Mouse (Mus musculus) ES-Bruce4 (cell line): ENCODE results near the gene Apof. TPM values are rescaled to one million over a fixed set of nuclear protein-coding genes. Genes with fewer than 3 reads are reported as not detected.
A peak's percentile ranks its signal among the peaks of the same experiment; 100 is the strongest.

Source experiments
- H3K27ac ChIP-seq: 2 replicates; pipeline ENCODE4 v1.5.1; 2012; ENCODE audit warnings: low read length, inconsistent platforms; ENCODE audit not compliant: insufficient read depth
- H3K27me3 ChIP-seq: 2 replicates; pipeline ENCODE4 v1.6.1; 2012; ENCODE audit warnings: mild to moderate bottlenecking, low read length, inconsistent platforms; ENCODE audit not compliant: control insufficient read depth, poor library complexity, insufficient read depth, severe bottlenecking
- H3K36me3 ChIP-seq: 2 replicates; pipeline ENCODE4 v1.6.1; 2012; ENCODE audit warnings: inconsistent platforms, mild to moderate bottlenecking, low read length, moderate library complexity; ENCODE audit not compliant: control insufficient read depth, poor library complexity, insufficient read depth, severe bottlenecking
- H3K4me1 ChIP-seq: one replicate; pipeline ENCODE4 v1.8.1; 2011; ENCODE audit warnings: low read length; ENCODE audit not compliant: control insufficient read depth, insufficient read depth
- H3K4me3 ChIP-seq: 2 replicates; pipeline ENCODE4 v1.5.1; 2011; ENCODE audit warnings: low read depth, mild to moderate bottlenecking, low read length
- H3K9ac ChIP-seq: 2 replicates; pipeline ENCODE4 v1.6.1; 2012; ENCODE audit warnings: low read depth, mild to moderate bottlenecking, inconsistent platforms; ENCODE audit not compliant: poor library complexity, severe bottlenecking
- H3K9me3 ChIP-seq: replicated peaks from 2 replicates; pipeline ENCODE4 v1.6.1; 2012; ENCODE audit warnings: mild to moderate bottlenecking, low read length, inconsistent platforms; ENCODE audit not compliant: control insufficient read depth, poor library complexity, insufficient read depth, severe bottlenecking
- CTCF ChIP-seq: IDR thresholded peaks from one replicate; pipeline ENCODE4 v1.8.1; 2011; ENCODE audit warnings: low read depth, low read length
- EP300 ChIP-seq: IDR thresholded peaks from 2 replicates; pipeline ENCODE4 v1.6.1; 2011; ENCODE audit warnings: low read depth, low read length; ENCODE audit not compliant: insufficient read depth
- POLR2A ChIP-seq: IDR thresholded peaks from one replicate; pipeline ENCODE4 v1.8.1; 2011; ENCODE audit warnings: low read length; ENCODE audit not compliant: insufficient read depth
- polyA plus RNA-seq: library from polyadenylated mRNA; stranded (reverse); fragments of >200 nt; gene quantifications from 2 replicates; pipeline ENCODE4 v1.2.4, GENCODE M21; 2011; ENCODE audit warnings: low read depth; ENCODE audit not compliant: missing spikeins, insufficient read depth, insufficient read length

The Apof gene
- polyA plus RNA-seq, 1 experiment: not detected

- no peak for TF ChIP-seq CTCF
- TF ChIP-seq POLR2A: no peak
- no peak for TF ChIP-seq EP300
- Histone ChIP-seq H3K27me3 (no peaks in the 10 kb centered on the region), H3K9ac (no peak overlapping the region), H3K27ac (no peak overlapping the region), H3K9me3 (no peaks in the 10 kb centered on the region), H3K36me3 (peaks cover 30% of the 10 kb centered on the region), H3K4me3 (no peak overlapping the region), H3K4me1 (no peaks in the 10 kb centered on the region)
These were observed 29.3 kb upstream of the Apof start for GRCm38 (mm10) chr10:128239140-128239539.

- Histone ChIP-seq H3K4me1 (no peaks in the 10 kb centered on the region), H3K9ac (no peak overlapping the region), H3K36me3 (peaks cover 26% of the 10 kb centered on the region)
These were observed 28.3 kb upstream of the Apof start for GRCm38 (mm10) chr10:128240131-128240530.

GRCm38 (mm10) chr10:128243252-128243651 lies 25.2 kb upstream of the Apof start:
- no peak overlapping the region for H3K9ac ChIP-seq
- H3K27ac ChIP-seq: no peak overlapping the region
- peaks cover 37% of the 10 kb centered on the region for H3K36me3 ChIP-seq
- no peak overlapping the region for H3K4me3 ChIP-seq
- TF ChIP-seq EP300: no peak
- no peak for TF ChIP-seq CTCF
- no peak for TF ChIP-seq POLR2A
- H3K4me1 ChIP-seq: no peaks in the 10 kb centered on the region
- no peaks in the 10 kb centered on the region for H3K9me3 ChIP-seq
- H3K27me3 ChIP-seq: no peaks in the 10 kb centered on the region

More at GRCm38 (mm10) chr10:128240131-128240530, 28.3 kb upstream of the Apof start:
- Histone ChIP-seq H3K27ac (no peak overlapping the region), H3K27me3 (no peaks in the 10 kb centered on the region), H3K9me3 (no peaks in the 10 kb centered on the region), H3K4me3 (no peak overlapping the region)
- TF ChIP-seq POLR2A: no peak
- TF ChIP-seq EP300: no peak
- TF ChIP-seq CTCF: no peak

GRCm38 (mm10) chr10:128244121-128244520 lies 24.4 kb upstream of the Apof start:
- Histone ChIP-seq H3K9me3 (no peaks in the 10 kb centered on the region), H3K36me3 (peaks cover 43% of the 10 kb centered on the region), H3K27me3 (no peaks in the 10 kb centered on the region), H3K27ac (no peak overlapping the region), H3K4me1 (no peaks in the 10 kb centered on the region), H3K9ac (no peak overlapping the region), H3K4me3 (no peak overlapping the region)
- TF ChIP-seq CTCF: no peak
- TF ChIP-seq EP300: no peak
- TF ChIP-seq POLR2A: no peak

GRCm38 (mm10) chr10:128247020-128247732 lies 21.3 kb upstream of the Apof start:
- Histone ChIP-seq H3K4me1 (no peaks in the 10 kb centered on the region), H3K27ac (peak overlapping the region; percentile 88), H3K4me3 (no peak overlapping the region), H3K36me3 (peaks cover 55% of the 10 kb centered on the region), H3K9me3 (no peaks in the 10 kb centered on the region), H3K27me3 (no peaks in the 10 kb centered on the region), H3K9ac (no peak overlapping the region)
- TF ChIP-seq EP300 (peak; percentile 48; the same call in 1 of the 2 replicates), POLR2A (no peak), CTCF (no peak)

- H3K9me3 ChIP-seq: no peaks in the 10 kb centered on the region
- no peaks in the 10 kb centered on the region for H3K27me3 ChIP-seq
- peaks cover 47% of the 10 kb centered on the region for H3K36me3 ChIP-seq
- no peak overlapping the region for H3K9ac ChIP-seq
- H3K4me1 ChIP-seq: no peaks in the 10 kb centered on the region
- TF ChIP-seq CTCF: no peak
- TF ChIP-seq POLR2A: no peak
- no peak for TF ChIP-seq EP300
- no peak overlapping the region for H3K27ac ChIP-seq
- H3K4me3 ChIP-seq: no peak overlapping the region
These were observed 17.9 kb upstream of the Apof start for GRCm38 (mm10) chr10:128250565-128250964.
